Mouse (Mus musculus) thymus, adult 2 months (tissue): ENCODE results near the gene Nfkbid. TPM values are rescaled to one million over a fixed set of nuclear protein-coding genes. Genes with fewer than 3 reads are reported as not detected.
A peak's percentile ranks its signal among the peaks of the same experiment; 100 is the strongest.

ENCODE experiments used
- DNase-seq: peaks from one replicate; pipeline ENCODE4 v3.0.0; 2021
- H3K27ac ChIP-seq: fragments of 200-500 bp; 2 replicates; pipeline ENCODE4 v1.5.1; 2012; ENCODE audit warnings: low read length, control low read depth; ENCODE audit not compliant: control insufficient read depth, insufficient read depth
- H3K27me3 ChIP-seq: fragments of 200-500 bp; 2 replicates; pipeline ENCODE4 v1.6.1; 2012; ENCODE audit warnings: mild to moderate bottlenecking, low read length, moderate library complexity, mixed read lengths; ENCODE audit not compliant: control insufficient read depth, insufficient read depth
- H3K36me3 ChIP-seq: fragments of 200-500 bp; 2 replicates; pipeline ENCODE4 v1.6.1; 2012; ENCODE audit warnings: mild to moderate bottlenecking, low read length, moderate library complexity; ENCODE audit not compliant: control insufficient read depth, insufficient read depth
- H3K4me1 ChIP-seq: fragments of 200-500 bp; replicated peaks from 2 replicates; pipeline ENCODE4 v1.6.1; 2012; ENCODE audit warnings: low read length; ENCODE audit not compliant: control insufficient read depth, insufficient read depth
- H3K4me3 ChIP-seq: fragments of 200-500 bp; 2 replicates; pipeline ENCODE4 v1.5.1; 2012; ENCODE audit warnings: mild to moderate bottlenecking, low read length, control low read depth, moderate library complexity; ENCODE audit not compliant: control insufficient read depth, insufficient read depth
- CTCF ChIP-seq: fragments of 200-500 bp; IDR thresholded peaks from 2 replicates; pipeline ENCODE4 v1.5.1; 2012; ENCODE audit warnings: mild to moderate bottlenecking, control low read depth, low read length, moderate library complexity, borderline replicate concordance; ENCODE audit not compliant: control insufficient read depth, poor library complexity, insufficient read depth; ENCODE audit errors: extremely low read depth
- POLR2A ChIP-seq: fragments of 200-500 bp; IDR thresholded peaks from 2 replicates; pipeline ENCODE4 v1.6.1; 2012; ENCODE audit warnings: mild to moderate bottlenecking, low read length, control low read depth, moderate library complexity; ENCODE audit not compliant: control insufficient read depth, poor library complexity, insufficient read depth; ENCODE audit errors: extremely low read depth
- WGBS: fragments of 180-500 bp; shearing (Covaris S2); methylation state at CpG from one replicate; pipeline ENCODE4 v1.1.7; 2018; 5-methylcytosine and 5-hydroxymethylcytosine counted together
- polyA plus RNA-seq: library from polyadenylated mRNA; depleted of rRNA; stranded (reverse); fragments of >200 nt; gene quantifications from 2 replicates; pipeline ENCODE4 v1.2.3, GENCODE M21; 2012

Nfkbid gene
- polyA plus RNA-seq, 1 experiment = 77.4 TPM

- DNase-seq = no peak
- 67% methylated on average over 10 of the region's 10 CpGs for WGBS
- H3K27ac ChIP-seq = no peak overlapping the region
- no peaks in the 10 kb centered on the region for H3K36me3 ChIP-seq
- no peak overlapping the region for H3K4me3 ChIP-seq
- no peaks in the 10 kb centered on the region; the same call in 1 of the 2 replicates for H3K27me3 ChIP-seq
- TF ChIP-seq CTCF (no peak), POLR2A (no peak)
- no peaks in the 10 kb centered on the region for H3K4me1 ChIP-seq
Observed at GRCm38 (mm10) chr7:30434701-30435100, 13.2 kb downstream of the Nfkbid start.

GRCm38 (mm10) chr7:30435156-30435555 lies 13.6 kb downstream of the Nfkbid start:
- WGBS = 44% methylated on average over 9 of the region's 9 CpGs
- no peak for DNase-seq
- TF ChIP-seq CTCF (no peak), POLR2A (no peak)
- H3K4me1 ChIP-seq = 0 out of 2 replicates have a peak, but pooled peaks cover 4% of the 10 kb centered on the region
- H3K27me3 ChIP-seq = no peaks in the 10 kb centered on the region; the same call in 1 of the 2 replicates
- H3K27ac ChIP-seq = no peak overlapping the region
- H3K36me3 ChIP-seq = no peaks in the 10 kb centered on the region
- H3K4me3 ChIP-seq = no peak overlapping the region

- no peak overlapping the region for H3K4me3 ChIP-seq
- no peaks in the 10 kb centered on the region; the same call in 1 of the 2 replicates for H3K27me3 ChIP-seq
- DNase-seq = no peak
- H3K27ac ChIP-seq = no peak overlapping the region
- H3K4me1 ChIP-seq = 0 out of 2 replicates have a peak, but pooled peaks cover 4% of the 10 kb centered on the region
- WGBS = 16% methylated on average over 10 of the region's 10 CpGs
- TF ChIP-seq CTCF (no peak), POLR2A (no peak)
- no peaks in the 10 kb centered on the region for H3K36me3 ChIP-seq
Observed at GRCm38 (mm10) chr7:30436879-30437278, 15.3 kb downstream of the Nfkbid start.

GRCm38 (mm10) chr7:30439734-30440133 lies 18.2 kb downstream of the Nfkbid start:
- no peaks in the 10 kb centered on the region for H3K36me3 ChIP-seq
- H3K4me1 ChIP-seq = peaks cover 12% of the 10 kb centered on the region; the same call in 1 of the 2 replicates
- TF ChIP-seq CTCF (no peak), POLR2A (no peak)
- no peak for DNase-seq
- no peak overlapping the region for H3K27ac ChIP-seq
- peaks cover 2% of the 10 kb centered on the region; the same call in 1 of the 2 replicates for H3K27me3 ChIP-seq
- H3K4me3 ChIP-seq = no peak overlapping the region
- 82% methylated on average over 13 of the region's 13 CpGs for WGBS

- H3K27me3 ChIP-seq = peaks cover 9% of the 10 kb centered on the region; the same call in 1 of the 2 replicates
- peak; percentile 55 for DNase-seq
- H3K36me3 ChIP-seq = no peaks in the 10 kb centered on the region
- TF ChIP-seq POLR2A (no peak), CTCF (peak; percentile 79; the same call in 1 of the 2 replicates)
- WGBS = 45% methylated on average over 2 of the region's 5 CpGs
- H3K4me3 ChIP-seq = no peak overlapping the region
- H3K4me1 ChIP-seq = peaks cover 19% of the 10 kb centered on the region; the same call in 1 of the 2 replicates
- H3K27ac ChIP-seq = no peak overlapping the region
Observed at GRCm38 (mm10) chr7:30440697-30441096, 19.2 kb downstream of the Nfkbid start.

GRCm38 (mm10) chr7:30443696-30444095 lies 22.2 kb downstream of the Nfkbid start:
- TF ChIP-seq POLR2A (no peak), CTCF (no peak)
- 32% methylated on average over 9 of the region's 9 CpGs for WGBS

More at GRCm38 (mm10) chr7:30443696-30444095, 22.2 kb downstream of the Nfkbid start:
- H3K27me3 ChIP-seq = peaks cover 9% of the 10 kb centered on the region; the same call in 1 of the 2 replicates
- no peak for DNase-seq
- no peaks in the 10 kb centered on the region for H3K36me3 ChIP-seq
- H3K4me1 ChIP-seq = peaks cover 19% of the 10 kb centered on the region; the same call in 1 of the 2 replicates
- no peak overlapping the region for H3K27ac ChIP-seq
- H3K4me3 ChIP-seq = no peak overlapping the region
